Mouse (Mus musculus): ENCODE data around the gene Stx11. TPM values are rescaled to one million over a fixed set of nuclear protein-coding genes. Genes with fewer than 3 reads are reported as not detected.
A peak's percentile ranks its signal among the peaks of the same experiment; 100 is the strongest.

Stx11 gene
- total RNA-seq (2014; fragmentation: Nextera tagmentation): 34.3 and 40.0 TPM in 2 replicates
- 25.4 and 28.4 TPM in 2 replicates for total RNA-seq (2017)
- polyA plus RNA-seq (2012): 13.3 and 13.8 TPM in 2 replicates

- peaks cover 4% of the 10 kb centered on the region; the same call in 1 of the 2 replicates for H3K9me3 ChIP-seq (replicated peaks)
- peaks cover 20% of the 10 kb centered on the region for H3K36me3 ChIP-seq (replicated peaks)
- peak within 1 kb of the TSS; percentile 93 for H3K4me3 ChIP-seq (ENCODE audit: low read depth, low read length)
- DNase-seq (ENCODE audit: low spot score) (peak; percentile 84), ATAC-seq (ENCODE audit: extremely low read depth, insufficient number of reproducible peaks, low FRiP score, poor library complexity, severe bottlenecking) (peak; percentile 68)
- peaks cover 33% of the 10 kb centered on the region for H3K4me1 ChIP-seq (ENCODE audit: insufficient read depth, low read depth, low read length)
- TF ChIP-seq GATA1 (IDR thresholded peaks at IDR 0.05; ENCODE audit: borderline replicate concordance, low read length): no peak
- no peak for TF ChIP-seq GATA2 (IDR thresholded peaks at IDR 0.05; ENCODE audit: borderline replicate concordance, low read depth, low read length)
- TF ChIP-seq CTCF (IDR thresholded peaks at IDR 0.05; ENCODE audit: low read depth, low read length): no peak
- TF ChIP-seq POLR2AphosphoS5 (IDR thresholded peaks at IDR 0.05; ENCODE audit: insufficient replicate concordance, low read depth, low read length): no peak
- TF ChIP-seq TAL1 (conservative IDR thresholded peaks at IDR 0.05; ENCODE audit: low read depth, low read length): no peak
- H3K27me3 ChIP-seq (ENCODE audit: insufficient read depth, low read length): peaks cover 3% of the 10 kb centered on the region; the same call in 1 of the 2 replicates
Observed at GRCm38 (mm10) chr10:12964151-12965075, at the start of gene Stx11. TSS of gene Stx11 (minus strand) at chr10:12964298.

GRCm38 (mm10) chr10:13008737-13009121, 44.6 kb upstream of the Stx11 start:
- Histone ChIP-seq H3K4me3 (ENCODE audit: low read depth, low read length) (peak overlapping the region; percentile 87), H3K27me3 (ENCODE audit: insufficient read depth, low read length) (no peaks in the 10 kb centered on the region), H3K9me3 (replicated peaks) (no peaks in the 10 kb centered on the region), H3K36me3 (replicated peaks) (peaks cover 18% of the 10 kb centered on the region), H3K4me1 (ENCODE audit: insufficient read depth, low read depth, low read length) (peaks cover 28% of the 10 kb centered on the region)
- no peak for DNase-seq (ENCODE audit: low spot score)
- no peak for TF ChIP-seq CTCF (IDR thresholded peaks at IDR 0.05; ENCODE audit: low read depth, low read length)
- no peak for TF ChIP-seq TAL1 (conservative IDR thresholded peaks at IDR 0.05; ENCODE audit: low read depth, low read length)
- no peak for TF ChIP-seq POLR2AphosphoS5 (IDR thresholded peaks at IDR 0.05; ENCODE audit: insufficient replicate concordance, low read depth, low read length)
- TF ChIP-seq GATA1 (IDR thresholded peaks at IDR 0.05; ENCODE audit: borderline replicate concordance, low read length): no peak
- no peak for TF ChIP-seq GATA2 (IDR thresholded peaks at IDR 0.05; ENCODE audit: borderline replicate concordance, low read depth, low read length)
- ATAC-seq (ENCODE audit: extremely low read depth, insufficient number of reproducible peaks, low FRiP score, poor library complexity, severe bottlenecking): no peak

GRCm38 (mm10) chr10:13007876-13008736, 44.0 kb upstream of the Stx11 start:
- Histone ChIP-seq H3K36me3 (replicated peaks) (peaks cover 18% of the 10 kb centered on the region), H3K9me3 (replicated peaks) (no peaks in the 10 kb centered on the region), H3K4me1 (ENCODE audit: insufficient read depth, low read depth, low read length) (peaks cover 28% of the 10 kb centered on the region), H3K4me3 (ENCODE audit: low read depth, low read length) (peak overlapping the region; percentile 87), H3K27me3 (ENCODE audit: insufficient read depth, low read length) (no peaks in the 10 kb centered on the region)
- peak; percentile 100 for ATAC-seq (ENCODE audit: extremely low read depth, insufficient number of reproducible peaks, low FRiP score, poor library complexity, severe bottlenecking)
- DNase-seq (ENCODE audit: low spot score): peak; percentile 70
- no peak for TF ChIP-seq POLR2AphosphoS5 (IDR thresholded peaks at IDR 0.05; ENCODE audit: insufficient replicate concordance, low read depth, low read length)

GRCm38 (mm10) chr10:13005043-13005442, 40.9 kb upstream of the Stx11 start, which contains the start of gene Sf3b5:
TSS of gene Sf3b5 (plus strand) at chr10:13005343.
- no peak for ATAC-seq (ENCODE audit: extremely low read depth, insufficient number of reproducible peaks, low FRiP score, poor library complexity, severe bottlenecking)
- Histone ChIP-seq H3K36me3 (replicated peaks) (peaks cover 8% of the 10 kb centered on the region), H3K27me3 (ENCODE audit: insufficient read depth, low read length) (no peaks in the 10 kb centered on the region), H3K9me3 (replicated peaks) (no peaks in the 10 kb centered on the region), H3K4me3 (ENCODE audit: low read depth, low read length) (no peak within 1 kb of the TSS; the same call in 1 of the 2 replicates), H3K4me1 (ENCODE audit: insufficient read depth, low read depth, low read length) (peaks cover 24% of the 10 kb centered on the region)
- DNase-seq (ENCODE audit: low spot score): no peak
- TF ChIP-seq TAL1 (conservative IDR thresholded peaks at IDR 0.05; ENCODE audit: low read depth, low read length) (no peak), GATA2 (IDR thresholded peaks at IDR 0.05; ENCODE audit: borderline replicate concordance, low read depth, low read length) (no peak), GATA1 (IDR thresholded peaks at IDR 0.05; ENCODE audit: borderline replicate concordance, low read length) (no peak), CTCF (IDR thresholded peaks at IDR 0.05; ENCODE audit: low read depth, low read length) (no peak), POLR2AphosphoS5 (IDR thresholded peaks at IDR 0.05; ENCODE audit: insufficient replicate concordance, low read depth, low read length) (no peak)

- no peak overlapping the region for H3K4me3 ChIP-seq (ENCODE audit: low read depth, low read length)
- DNase-seq (ENCODE audit: low spot score): peak; percentile 49
- TF ChIP-seq TAL1 (conservative IDR thresholded peaks at IDR 0.05; ENCODE audit: low read depth, low read length): no peak
- TF ChIP-seq GATA2 (IDR thresholded peaks at IDR 0.05; ENCODE audit: borderline replicate concordance, low read depth, low read length): no peak
- no peak for TF ChIP-seq CTCF (IDR thresholded peaks at IDR 0.05; ENCODE audit: low read depth, low read length)
- TF ChIP-seq GATA1 (IDR thresholded peaks at IDR 0.05; ENCODE audit: borderline replicate concordance, low read length): no peak
- TF ChIP-seq POLR2AphosphoS5 (IDR thresholded peaks at IDR 0.05; ENCODE audit: insufficient replicate concordance, low read depth, low read length): no peak
- H3K36me3 ChIP-seq (replicated peaks): peaks cover 20% of the 10 kb centered on the region
- H3K9me3 ChIP-seq (replicated peaks): no peaks in the 10 kb centered on the region
- no peaks in the 10 kb centered on the region for H3K27me3 ChIP-seq (ENCODE audit: insufficient read depth, low read length)
- ATAC-seq (ENCODE audit: extremely low read depth, insufficient number of reproducible peaks, low FRiP score, poor library complexity, severe bottlenecking): peak; percentile 32; the same call in 1 of the 2 replicates
- peaks cover 44% of the 10 kb centered on the region for H3K4me1 ChIP-seq (ENCODE audit: insufficient read depth, low read depth, low read length)
Observed at GRCm38 (mm10) chr10:12996736-12997477, 32.8 kb upstream of the Stx11 start.

All from G1E (cell line).